In the genomic region with DNA sequence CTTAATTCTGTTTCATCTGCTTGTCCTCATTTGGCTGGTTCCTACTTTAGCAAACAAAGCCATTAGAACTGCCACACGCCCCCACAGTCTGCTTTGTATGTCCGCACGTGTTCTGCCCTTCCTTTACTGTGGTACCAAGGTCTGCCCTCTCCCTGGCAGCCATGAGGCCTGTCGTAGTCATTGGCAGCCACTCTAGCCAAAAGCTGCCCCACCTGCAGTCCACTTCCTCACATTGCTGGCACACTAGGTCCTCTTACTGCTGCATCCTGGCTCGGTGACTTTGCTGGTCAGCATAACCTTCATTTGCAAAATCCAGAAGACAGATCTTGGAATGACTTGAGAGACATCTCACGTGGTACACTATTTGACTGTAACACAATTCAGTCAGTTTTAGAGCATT, we compare ENCODE assay signal across 14 mouse cellular contexts. TPM values are rescaled to one million over a fixed set of nuclear protein-coding genes. Genes with fewer than 3 reads are reported as not detected.
DNase-seq lines count a peak whose midpoint lies in the region; TF ChIP-seq lines count a peak whose summit lies in the region.
"Had no signal": no experiment of that assay in that cellular context is flagged by ENCODE, and none has a peak within 500 bp of the region (broad histone marks: within the 10 kb centered on the region; RNA-seq: fewer than 3 reads in every experiment).

No protein-coding gene starts in this region.

- intact Hi-C loops in left cerebral cortex, postnatal 36 days (cut with DNase I): no loop called here

- no peak overlapping the region for H3K27ac ChIP-seq in kidney, adult 2 months (ENCODE audit: insufficient read depth, low read depth, low read length)
- H3K27ac ChIP-seq in thymus, adult 2 months (ENCODE audit: control insufficient read depth, insufficient read depth, low read length): no peak overlapping the region
- H3K27ac ChIP-seq: embryonic facial prominence, embryonic 15.5 days; hindbrain, embryonic 12.5 days; limb, embryonic 10.5 days; liver, embryonic 15.5 days; midbrain, embryonic 15.5 days had no signal

- peak; percentile 24 for DNase-seq in kidney, adult 2 months
- DNase-seq in kidney, postnatal 14 days: no peak
- peak; percentile 91 for DNase-seq in brain, adult 2 months (ENCODE audit: low read depth, low spot score)
- DNase-seq in cerebellum, adult 11 months: peak; percentile 67
- peak; percentile 81 to 84 for DNase-seq in cerebellum, postnatal 25 days
- no peak for DNase-seq in thymus, adult 2 months
- no peak for DNase-seq in left cerebral cortex, postnatal 36 days (ENCODE audit: low spot score in 2 of 2)
- DNase-seq: layer of hippocampus, postnatal 36 days; right cerebral cortex, postnatal 14 days had no signal

- 64% methylated on average over 6 of the region's 6 CpGs for WGBS in kidney, adult 2 months
- WGBS in thymus, adult 2 months: 86% methylated on average over 6 of the region's 6 CpGs

- TF ChIP-seq CTCF in kidney, adult 2 months (conservative IDR thresholded peaks at IDR 0.05; ENCODE audit: insufficient read depth, insufficient read length, low read depth, low read length): 0 out of 2 replicates have a peak, but pooled peaks have one; percentile 19
- TF ChIP-seq CTCF in thymus, adult 2 months (IDR thresholded peaks at IDR 0.05; ENCODE audit: borderline replicate concordance, control insufficient read depth, extremely low read depth, insufficient read depth, low read length, poor library complexity): no peak

- no peak overlapping the region for H3K4me3 ChIP-seq in kidney, adult 2 months (ENCODE audit: insufficient read depth, low read depth, low read length)
- H3K4me3 ChIP-seq in thymus, adult 2 months (ENCODE audit: control insufficient read depth, insufficient read depth, low read length): no peak overlapping the region
- H3K4me3 ChIP-seq: embryonic facial prominence, embryonic 15.5 days; hindbrain, embryonic 12.5 days; limb, embryonic 10.5 days; liver, embryonic 15.5 days; midbrain, embryonic 15.5 days had no signal

- no peaks in the 10 kb centered on the region for H3K27me3 ChIP-seq in kidney, adult 2 months (replicated peaks; ENCODE audit: control insufficient read depth, insufficient read depth, low read length)
- no peaks in the 10 kb centered on the region for H3K27me3 ChIP-seq in thymus, adult 2 months (ENCODE audit: control insufficient read depth, insufficient read depth, low read length)
- H3K27me3 ChIP-seq: embryonic facial prominence, embryonic 15.5 days; hindbrain, embryonic 12.5 days; liver, embryonic 15.5 days; midbrain, embryonic 15.5 days had no signal

- H3K4me1 ChIP-seq in kidney, adult 2 months (ENCODE audit: control insufficient read depth, insufficient read depth, low read length): peaks cover 21% of the 10 kb centered on the region
- H3K4me1 ChIP-seq in thymus, adult 2 months (replicated peaks; ENCODE audit: control insufficient read depth, insufficient read depth, low read length): no peaks in the 10 kb centered on the region
- H3K4me1 ChIP-seq: embryonic facial prominence, embryonic 15.5 days; liver, embryonic 15.5 days; midbrain, embryonic 15.5 days had no signal

- H3K36me3 ChIP-seq in kidney, adult 2 months (ENCODE audit: control insufficient read depth, insufficient read depth, low read length): no peaks in the 10 kb centered on the region; the same call in 1 of the 2 replicates
- peaks cover 18% of the 10 kb centered on the region for H3K36me3 ChIP-seq in thymus, adult 2 months (ENCODE audit: control insufficient read depth, insufficient read depth, low read length)

- no peak for TF ChIP-seq POLR2A in kidney, adult 2 months (IDR thresholded peaks at IDR 0.05; ENCODE audit: low read depth, low read length)
- TF ChIP-seq POLR2A in thymus, adult 2 months (IDR thresholded peaks at IDR 0.05; ENCODE audit: control insufficient read depth, extremely low read depth, insufficient read depth, low read length, poor library complexity): no peak

RNA-seq across cellular contexts. Expression of gene Snrk, which starts 52.8 kb away (rescaled TPM):
- 49.0 and 58.9 TPM in 2 replicates for polyA plus RNA-seq in kidney, adult 2 months (2012; rRNA removed)
- 50.0 and 54.2 TPM in 2 replicates for polyA plus RNA-seq in thymus, adult 2 months (2012; rRNA removed)
- total RNA-seq in left cerebral cortex, postnatal 36 days (2021): 100 to 1,000 TPM; 108 to 117 TPM

Comparison
In these comparisons a context has a peak if more than half of its experiments do, and no peak if none do; other contexts are left out.
1. DNase-seq: peak in kidney, adult 2 months (single experiment), brain, adult 2 months (single experiment), cerebellum, adult 11 months (single experiment) and cerebellum, postnatal 25 days (2 of 2); none in kidney, postnatal 14 days (single experiment), thymus, adult 2 months (single experiment) and left cerebral cortex, postnatal 36 days (0 of 2).